Mouse (Mus musculus): ENCODE data around the gene Nme9.

The Nme9 gene

GRCm38 (mm10) chr9:99451161-99451560 is at the start of gene Nme9:
Gene Nme9, plus strand, starts transcription at chr9:99451475.
- DNase-seq (ENCODE audit: low spot score): no peak

- no peak for DNase-seq (ENCODE audit: low spot score)
Observed at GRCm38 (mm10) chr9:99409280-99409679, 42.0 kb upstream of the Nme9 start.

- DNase-seq (ENCODE audit: low spot score): no peak
Observed at GRCm38 (mm10) chr9:99411093-99411492, 40.2 kb upstream of the Nme9 start.

GRCm38 (mm10) chr9:99411785-99412184 is 39.5 kb upstream of the Nme9 start:
- DNase-seq (ENCODE audit: low spot score): no peak

GRCm38 (mm10) chr9:99416809-99417208 is 34.5 kb upstream of the Nme9 start:
- no peak for DNase-seq (ENCODE audit: low spot score)

- no peak for DNase-seq (ENCODE audit: low spot score)
Observed at GRCm38 (mm10) chr9:99417288-99417846, 33.9 kb upstream of the Nme9 start.

GRCm38 (mm10) chr9:99418377-99418776 is 32.9 kb upstream of the Nme9 start:
- peak; percentile 83 for DNase-seq (ENCODE audit: low spot score)

GRCm38 (mm10) chr9:99419951-99420701 is 31.1 kb upstream of the Nme9 start:
- DNase-seq (ENCODE audit: low spot score): no peak

GRCm38 (mm10) chr9:99421914-99422313 is 29.4 kb upstream of the Nme9 start:
- DNase-seq (ENCODE audit: low spot score): no peak

- DNase-seq (ENCODE audit: low spot score): no peak
Observed at GRCm38 (mm10) chr9:99423692-99424573, 27.3 kb upstream of the Nme9 start.

- DNase-seq (ENCODE audit: low spot score): no peak
Observed at GRCm38 (mm10) chr9:99424574-99424863, 26.8 kb upstream of the Nme9 start.

- DNase-seq (ENCODE audit: low spot score): no peak
Observed at GRCm38 (mm10) chr9:99425262-99425661, 26.0 kb upstream of the Nme9 start.

- no peak for DNase-seq (ENCODE audit: low spot score)
Observed at GRCm38 (mm10) chr9:99428601-99429331, 22.5 kb upstream of the Nme9 start.

- no peak for DNase-seq (ENCODE audit: low spot score)
Observed at GRCm38 (mm10) chr9:99429845-99430244, 21.4 kb upstream of the Nme9 start.

- no peak for DNase-seq (ENCODE audit: low spot score)
Observed at GRCm38 (mm10) chr9:99430806-99431205, 20.5 kb upstream of the Nme9 start.

GRCm38 (mm10) chr9:99431346-99431745 is 19.9 kb upstream of the Nme9 start:
- no peak for DNase-seq (ENCODE audit: low spot score)

GRCm38 (mm10) chr9:99431963-99432362 is 19.3 kb upstream of the Nme9 start:
- no peak for DNase-seq (ENCODE audit: low spot score)

GRCm38 (mm10) chr9:99432478-99432877 is 18.8 kb upstream of the Nme9 start:
- DNase-seq (ENCODE audit: low spot score): no peak

GRCm38 (mm10) chr9:99434892-99435618 is 16.2 kb upstream of the Nme9 start:
- DNase-seq (ENCODE audit: low spot score): no peak

- DNase-seq (ENCODE audit: low spot score): peak; percentile 52
Observed at GRCm38 (mm10) chr9:99435619-99436181, 15.6 kb upstream of the Nme9 start.
